Mouse (Mus musculus) heart, embryonic 15.5 days (tissue): ENCODE measurements around the gene Ep400. TPM values are rescaled to one million over a fixed set of nuclear protein-coding genes. Genes with fewer than 3 reads are reported as not detected.
"Not testable (repeated sequence)": the region's sequence is repeated elsewhere in the genome, so short reads cannot be mapped to it uniquely, and the experiment has no call there.

Experiments
- ATAC-seq: fragments of 200-750 bp; cut with Nextera tagmentation; replicated peaks from 2 replicates; pipeline ENCODE4 v1.8.0; 2017; ENCODE audit warnings: low read depth, moderate TSS enrichment; ENCODE audit not compliant: insufficient number of reproducible peaks, insufficient read depth, low FRiP score
- H3K27ac ChIP-seq: fragments of 300-500 bp; sonication (generic); 2 replicates; pipeline ENCODE4 v1.5.1; 2015; ENCODE audit warnings: mild to moderate bottlenecking, inconsistent platforms
- H3K27me3 ChIP-seq: fragments of 300-500 bp; sonication (generic); 2 replicates; pipeline ENCODE4 v1.6.1; 2015; ENCODE audit warnings: inconsistent platforms
- H3K36me3 ChIP-seq: fragments of 300-500 bp; sonication (generic); 2 replicates; pipeline ENCODE4 v1.6.1; 2015; ENCODE audit warnings: mild to moderate bottlenecking, inconsistent platforms
- H3K4me1 ChIP-seq: fragments of 300-500 bp; sonication (generic); replicated peaks from 2 replicates; pipeline ENCODE4 v1.6.1; 2015; ENCODE audit warnings: inconsistent platforms
- H3K4me2 ChIP-seq: fragments of 300-500 bp; sonication (generic); 2 replicates; pipeline ENCODE4 v1.6.1; 2015; ENCODE audit warnings: inconsistent platforms, mild to moderate bottlenecking, moderate library complexity
- H3K4me3 ChIP-seq: fragments of 300-500 bp; sonication (generic); 2 replicates; pipeline ENCODE4 v1.5.1; 2015; ENCODE audit warnings: mild to moderate bottlenecking, inconsistent platforms
- H3K9ac ChIP-seq: fragments of 300-500 bp; sonication (generic); 2 replicates; pipeline ENCODE4 v1.6.1; 2015; ENCODE audit warnings: mild to moderate bottlenecking, inconsistent platforms
- H3K9me3 ChIP-seq: fragments of 300-500 bp; sonication (generic); replicated peaks from 2 replicates; pipeline ENCODE4 v1.6.1; 2016; ENCODE audit warnings: inconsistent platforms
- WGBS: fragments of 180-500 bp; shearing (Covaris S2); methylation state at CpG from one replicate; pipeline ENCODE4 v1.1.7; 2015; ENCODE audit warnings: mixed read lengths; 5-methylcytosine and 5-hydroxymethylcytosine counted together
- polyA plus RNA-seq: library from polyadenylated mRNA; unstranded; fragments of >200 nt; fragmentation: Nextera tagmentation; extraction: Ambion mirVana; gene quantifications from 2 replicates; pipeline ENCODE4 v1.2.1, GENCODE M21; 2015

Gene Ep400
- polyA plus RNA-seq, 1 experiment from 2014 or later = 22.9 TPM

DNA sequence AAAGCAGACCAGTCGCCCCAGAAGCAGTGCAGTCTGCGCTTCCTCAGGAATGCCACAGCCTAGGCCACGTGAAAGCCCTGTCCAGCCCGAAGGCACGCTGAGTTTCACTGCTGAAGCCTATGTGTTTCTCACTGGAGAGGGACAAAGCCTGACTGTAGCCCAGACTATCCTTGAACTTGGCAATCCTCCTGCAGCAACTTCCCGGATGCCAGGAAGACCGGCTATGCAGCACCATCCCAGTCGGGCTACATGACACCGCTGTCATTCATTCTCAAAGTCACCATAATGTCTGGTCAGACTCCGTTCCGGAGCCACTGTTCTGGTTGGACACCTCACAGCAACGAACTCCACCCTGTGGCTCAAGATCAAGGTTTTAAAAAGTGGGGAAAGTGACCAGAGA is 7.7 kb upstream of the Ep400 start:
- Histone ChIP-seq H3K4me1 (peaks cover 18% of the 10 kb centered on the region), H3K27ac (no peak overlapping the region), H3K4me3 (no peak overlapping the region), H3K9ac (no peak overlapping the region), H3K36me3 (peaks cover 33% of the 10 kb centered on the region), H3K4me2 (no peak overlapping the region), H3K9me3 (no peaks in the 10 kb centered on the region), H3K27me3 (no peaks in the 10 kb centered on the region)
- 82% methylated on average over 12 of the region's 12 CpGs for WGBS
- ATAC-seq = no peak

- peaks cover 43% of the 10 kb centered on the region for H3K36me3 ChIP-seq
Measured at GRCm38 (mm10) chr5:110776141-110776540, 5.6 kb upstream of the Ep400 start.

DNA sequence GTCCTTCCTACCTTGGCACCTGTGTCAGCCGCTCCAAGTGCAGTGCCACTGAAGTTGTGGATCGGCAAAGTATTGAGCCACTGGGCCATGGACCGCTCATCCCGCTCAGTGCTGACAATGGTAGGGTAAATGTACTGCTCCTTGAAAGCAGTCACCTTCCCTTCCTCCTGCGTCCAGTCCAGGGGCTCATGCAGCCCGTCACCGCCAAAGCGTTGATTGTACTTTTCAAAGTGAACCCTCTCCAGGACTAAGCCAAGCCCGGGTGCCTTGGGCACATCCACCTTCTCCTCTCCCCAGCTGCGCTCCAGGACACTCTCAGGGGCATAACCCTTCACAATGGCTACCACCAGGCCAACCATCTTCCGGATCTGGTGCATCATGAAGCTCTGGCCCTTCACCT is 4.0 kb upstream of the Ep400 start:
- Histone ChIP-seq H3K9me3 (no peaks in the 10 kb centered on the region), H3K9ac (no peak overlapping the region), H3K4me2 (no peak overlapping the region), H3K4me3 (no peak overlapping the region), H3K27ac (no peak overlapping the region), H3K36me3 (peaks cover 43% of the 10 kb centered on the region), H3K4me1 (peaks cover 8% of the 10 kb centered on the region), H3K27me3 (no peaks in the 10 kb centered on the region)
- 90% methylated on average over 11 of the region's 11 CpGs for WGBS
- no peak for ATAC-seq

More at GRCm38 (mm10) chr5:110776141-110776540, 5.6 kb upstream of the Ep400 start:
- WGBS = 89% methylated on average over 2 of the region's 2 CpGs
- Histone ChIP-seq H3K4me1 (peaks cover 17% of the 10 kb centered on the region), H3K9ac (no peak overlapping the region), H3K27me3 (no peaks in the 10 kb centered on the region), H3K9me3 (no peaks in the 10 kb centered on the region), H3K27ac (no peak overlapping the region), H3K4me2 (no peak overlapping the region), H3K4me3 (no peak overlapping the region)
- ATAC-seq = no peak

DNA sequence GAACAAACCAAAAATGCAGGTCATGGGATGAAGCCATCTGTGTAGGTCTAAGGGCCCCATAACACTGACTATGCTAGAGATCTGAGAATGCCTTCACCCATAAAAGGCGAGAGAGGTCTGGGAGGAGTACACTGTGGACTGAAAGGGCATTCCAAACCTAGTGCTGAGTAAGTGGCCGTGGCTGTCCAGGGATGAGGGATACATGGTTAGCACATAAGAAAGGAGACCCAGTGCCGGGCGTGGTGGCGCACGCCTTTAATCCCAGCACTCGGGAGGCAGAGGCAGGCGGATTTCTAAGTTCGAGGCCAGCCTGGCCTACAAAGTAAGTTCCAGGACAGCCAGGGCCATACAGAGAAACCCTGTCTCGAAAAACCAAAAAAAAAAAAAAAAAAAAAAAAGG is 2.4 kb upstream of the Ep400 start:
- Histone ChIP-seq H3K36me3 (peaks cover 43% of the 10 kb centered on the region), H3K4me1 (peaks cover 12% of the 10 kb centered on the region)
- H3K27me3 ChIP-seq, ATAC-seq, H3K9me3 ChIP-seq, H3K4me2 ChIP-seq, H3K9ac ChIP-seq, H3K27ac ChIP-seq, H3K4me3 ChIP-seq: not testable (repeated sequence)
- WGBS = 88% methylated on average over 10 of the region's 10 CpGs

- Histone ChIP-seq H3K9ac (peak overlapping the region; percentile 86), H3K4me3 (peak overlapping the region; percentile 95), H3K36me3 (peaks cover 25% of the 10 kb centered on the region), H3K4me1 (peaks cover 12% of the 10 kb centered on the region), H3K27ac (peak overlapping the region; percentile 97), H3K4me2 (peak overlapping the region; percentile 76), H3K27me3 (no peaks in the 10 kb centered on the region), H3K9me3 (no peaks in the 10 kb centered on the region)
- WGBS = under 1% methylated on average over 51 of the region's 58 CpGs
- ATAC-seq = peak; percentile 41
Measured at GRCm38 (mm10) chr5:110770031-110770445, 479 bp downstream of the Ep400 start.

DNA sequence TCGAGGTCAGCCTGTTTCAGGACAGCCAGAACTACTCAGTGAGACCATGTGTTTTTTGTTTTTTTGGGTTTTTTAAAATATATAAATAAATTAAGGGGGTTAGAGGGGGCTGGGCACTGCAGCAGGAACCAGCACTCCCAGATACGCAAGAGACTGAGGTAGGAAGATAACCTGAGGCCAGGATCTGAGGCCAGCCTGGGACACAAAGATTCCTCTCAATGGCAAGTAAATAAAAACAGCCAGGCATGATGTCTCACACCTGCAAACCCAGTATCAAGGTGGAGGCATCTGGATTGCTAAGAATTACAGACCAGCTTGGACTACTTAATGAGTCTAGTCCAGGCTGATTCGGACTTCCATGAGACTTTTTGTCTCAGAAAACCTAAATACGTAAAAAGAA is 1.2 kb downstream of the Ep400 start:
- Histone ChIP-seq H3K4me1 (peaks cover 12% of the 10 kb centered on the region), H3K9me3 (no peaks in the 10 kb centered on the region), H3K27ac (0 out of 2 replicates have a peak overlapping the region, but pooled peaks have one; percentile 97), H3K4me2 (peak overlapping the region; percentile 76), H3K27me3 (no peaks in the 10 kb centered on the region), H3K9ac (peak overlapping the region; percentile 86), H3K4me3 (peak overlapping the region; percentile 95), H3K36me3 (peaks cover 18% of the 10 kb centered on the region)
- no peak for ATAC-seq
- 45% methylated on average over 4 of the region's 4 CpGs for WGBS

GRCm38 (mm10) chr5:110763890-110764289 is 6.6 kb downstream of the Ep400 start:
- Histone ChIP-seq H3K4me1 (peaks cover 9% of the 10 kb centered on the region), H3K4me3 (no peak overlapping the region), H3K27me3 (no peaks in the 10 kb centered on the region), H3K27ac (no peak overlapping the region), H3K9ac (no peak overlapping the region), H3K9me3 (no peaks in the 10 kb centered on the region), H3K4me2 (no peak overlapping the region), H3K36me3 (no peaks in the 10 kb centered on the region)
- WGBS = 91% methylated on average over 8 of the region's 8 CpGs
- ATAC-seq = no peak

DNA sequence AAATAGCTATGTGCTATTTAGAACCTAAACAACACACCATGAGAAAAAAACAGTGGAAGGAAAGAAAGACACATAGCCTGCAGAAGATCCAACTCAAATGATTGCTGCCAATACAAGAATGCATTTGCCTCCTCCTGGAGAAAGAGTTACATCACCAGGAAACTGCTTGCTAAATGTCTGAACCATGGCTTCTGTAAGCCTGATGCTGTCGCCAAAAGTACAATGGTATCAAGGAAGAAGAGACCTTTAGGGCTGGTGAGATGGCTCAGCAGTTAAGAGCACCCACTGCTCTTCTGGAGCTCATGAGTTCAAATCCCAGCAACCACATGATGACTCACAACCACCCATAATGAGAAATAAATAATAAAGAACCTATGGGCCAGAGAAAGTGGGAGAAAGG is 25.5 kb downstream of the Ep400 start:
- Histone ChIP-seq H3K4me3 (no peak overlapping the region), H3K4me2 (no peak overlapping the region), H3K9me3 (no peaks in the 10 kb centered on the region), H3K4me1 (no peaks in the 10 kb centered on the region), H3K27me3 (no peaks in the 10 kb centered on the region), H3K36me3 (peaks cover 4% of the 10 kb centered on the region; the same call in 1 of the 2 replicates), H3K9ac (no peak overlapping the region), H3K27ac (no peak overlapping the region)
- ATAC-seq = no peak
- 80% methylated on average over 1 of the region's 1 CpGs for WGBS

GRCm38 (mm10) chr5:110739496-110740275 is 30.8 kb downstream of the Ep400 start:
- ATAC-seq = no peak
- H3K4me3 ChIP-seq = no peak overlapping the region
- no peak overlapping the region for H3K9ac ChIP-seq
- WGBS = 89% methylated on average over 7 of the region's 7 CpGs
- peaks cover 47% of the 10 kb centered on the region for H3K36me3 ChIP-seq
- no peaks in the 10 kb centered on the region for H3K9me3 ChIP-seq
- no peak overlapping the region for H3K4me2 ChIP-seq
- no peaks in the 10 kb centered on the region for H3K27me3 ChIP-seq
- H3K27ac ChIP-seq = no peak overlapping the region
- no peaks in the 10 kb centered on the region for H3K4me1 ChIP-seq

DNA sequence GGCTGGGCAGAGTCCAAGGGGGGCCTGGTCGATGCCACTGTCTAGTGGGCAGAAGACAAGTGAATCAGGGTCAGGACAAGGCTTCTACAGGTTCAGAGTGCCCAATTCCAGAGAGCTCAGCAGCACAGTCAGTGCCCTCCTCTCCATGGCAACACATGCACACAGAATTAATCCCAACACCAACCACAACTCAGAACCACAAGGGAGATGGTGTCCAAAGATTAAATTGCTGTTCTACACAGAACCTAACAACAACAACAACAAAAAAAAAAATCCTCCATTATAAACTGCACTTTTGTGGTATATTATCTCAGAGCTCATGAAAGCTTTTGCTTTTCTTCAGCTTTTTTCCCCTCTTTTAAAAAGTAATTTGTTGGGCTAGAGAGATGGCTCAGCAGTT is 34.9 kb downstream of the Ep400 start:
- Histone ChIP-seq H3K36me3 (peaks cover 72% of the 10 kb centered on the region), H3K4me1 (no peaks in the 10 kb centered on the region), H3K27ac (no peak overlapping the region), H3K4me2 (no peak overlapping the region), H3K4me3 (no peak overlapping the region), H3K9me3 (no peaks in the 10 kb centered on the region), H3K27me3 (no peaks in the 10 kb centered on the region), H3K9ac (no peak overlapping the region)
- no peak for ATAC-seq
- 100% methylated on average over 1 of the region's 1 CpGs for WGBS

GRCm38 (mm10) chr5:110733231-110733823 is 37.2 kb downstream of the Ep400 start:
- Histone ChIP-seq H3K4me1 (no peaks in the 10 kb centered on the region), H3K9me3 (no peaks in the 10 kb centered on the region), H3K4me3 (no peak overlapping the region), H3K27ac (no peak overlapping the region), H3K27me3 (no peaks in the 10 kb centered on the region), H3K36me3 (peaks cover 64% of the 10 kb centered on the region), H3K4me2 (no peak overlapping the region), H3K9ac (no peak overlapping the region)
- no peak for ATAC-seq
- 91% methylated on average over 4 of the region's 4 CpGs for WGBS

GRCm38 (mm10) chr5:110731227-110731626 is 39.3 kb downstream of the Ep400 start:
- Histone ChIP-seq H3K27ac (no peak overlapping the region), H3K36me3 (peaks cover 54% of the 10 kb centered on the region), H3K9me3 (no peaks in the 10 kb centered on the region), H3K4me1 (no peaks in the 10 kb centered on the region), H3K27me3 (no peaks in the 10 kb centered on the region), H3K4me3 (no peak overlapping the region), H3K9ac (no peak overlapping the region), H3K4me2 (no peak overlapping the region)
- ATAC-seq = no peak
- 88% methylated on average over 2 of the region's 2 CpGs for WGBS
